Mouse (Mus musculus) inflammation-experienced regulatory T-cells, adult 6 months (primary cell): Measurements from ENCODE around the gene Olfr1355. TPM values are rescaled to one million over a fixed set of nuclear protein-coding genes. Genes with fewer than 3 reads are reported as not detected.
"Not testable (repeated sequence)": the region's sequence is repeated elsewhere in the genome, so short reads cannot be mapped to it uniquely, and the experiment has no call there.

Source experiments
- ATAC-seq: one replicate; pipeline ENCODE4 v1.8.0; 2017
- polyA plus RNA-seq, 3 experiments: library from polyadenylated mRNA; unstranded; fragments of 100-300 nt; shearing (Covaris generic); gene quantifications; one replicate each; pipeline ENCODE4 v1.2.1; 2017

Olfr1355 gene
- polyA plus RNA-seq, result not detected

GRCm38 (mm10) chr10:78875240-78875639 lies at the start of gene Olfr1355:
TSS of gene Olfr1355 (plus strand) at chr10:78875540.
- ATAC-seq, result no peak

- ATAC-seq, result not testable (repeated sequence)
Measured at GRCm38 (mm10) chr10:78840456-78840855, 34.9 kb upstream of the Olfr1355 start.

- no peak for ATAC-seq
Measured at GRCm38 (mm10) chr10:78852066-78852465, 23.3 kb upstream of the Olfr1355 start, which contains the start of gene Olfr1356. TSS of gene Olfr1356 (minus strand) at chr10:78852166.

- not testable (repeated sequence) for ATAC-seq
Measured at GRCm38 (mm10) chr10:78912871-78913270, 37.5 kb downstream of the Olfr1355 start, which contains the start of gene Olfr1354. TSS of gene Olfr1354 (plus strand) at chr10:78913171.

Other genes starting within 250 kb of the Olfr1355 start
- not detected for gene Casp14, start 157.2 kb upstream of the Olfr1355 start, polyA plus RNA-seq
- gene Ccdc105, start 122.5 kb upstream of the Olfr1355 start, polyA plus RNA-seq, result not detected
- gene Slc1a6, start 95.0 kb upstream of the Olfr1355 start, polyA plus RNA-seq, result not detected
- gene Olfr1356, start 23.4 kb upstream of the Olfr1355 start, polyA plus RNA-seq, result not detected
- gene Olfr1354, start 37.6 kb downstream of the Olfr1355 start, polyA plus RNA-seq, result not detected
- gene Olfr8, start 75.1 kb downstream of the Olfr1355 start, polyA plus RNA-seq, result not detected
- gene Olfr1353, start 87.8 kb downstream of the Olfr1355 start, polyA plus RNA-seq, result not detected
- not detected for gene Olfr1352, start 105.5 kb downstream of the Olfr1355 start, polyA plus RNA-seq
- gene Olfr1351, start 136.9 kb downstream of the Olfr1355 start, polyA plus RNA-seq, result not detected
- not detected for gene Olfr57, start 153.2 kb downstream of the Olfr1355 start, polyA plus RNA-seq
- 10 to 100 TPM; 16.2 to 26.8 (median 18.4) TPM for gene 2610008E11Rik, start 222.1 kb downstream of the Olfr1355 start, polyA plus RNA-seq